Mouse (Mus musculus) spleen, embryonic (tissue): ENCODE measurements around the gene Ccnjl.

Source experiments
- CTCF ChIA-PET: fragments of 350-600 bp; sonication (Branson Sonifier 250); formaldehyde crosslinking; loops from one replicate; lab custom pipeline; 2022; lab: Charles Lee

Ccnjl gene

GRCm38 (mm10) chr11:43568263-43568662 is 39.7 kb downstream of the Ccnjl start:
- CTCF ChIA-PET, result no interaction called here

GRCm38 (mm10) chr11:43569188-43569587 is 40.6 kb downstream of the Ccnjl start:
- CTCF ChIA-PET, result no interaction called here

GRCm38 (mm10) chr11:43569595-43569994 is 41.0 kb downstream of the Ccnjl start:
- CTCF ChIA-PET, result no interaction called here

- CTCF ChIA-PET, result no interaction called here
These were observed 46.4 kb downstream of the Ccnjl start for GRCm38 (mm10) chr11:43575061-43575375.

- CTCF ChIA-PET, result no interaction called here
These were observed 47.0 kb downstream of the Ccnjl start for GRCm38 (mm10) chr11:43575376-43576151.

- CTCF ChIA-PET, result no interaction called here
These were observed 49.3 kb downstream of the Ccnjl start for GRCm38 (mm10) chr11:43577713-43578478.

- CTCF ChIA-PET, result no interaction called here
These were observed 56.8 kb downstream of the Ccnjl start for GRCm38 (mm10) chr11:43585211-43586005.

GRCm38 (mm10) chr11:43586324-43587090 is 57.9 kb downstream of the Ccnjl start, which contains the start of gene 4933415A04Rik:
4933415A04Rik (plus strand) TSS chr11:43587040.
- CTCF ChIA-PET, result interaction anchor here (0.6 kb wide), 1 partner anchor 60 kb away, joined by 6 read pairs; no protein-coding TSS in a partner anchor

- CTCF ChIA-PET, result no interaction called here
These were observed 61.0 kb downstream of the Ccnjl start for GRCm38 (mm10) chr11:43589530-43590072.

GRCm38 (mm10) chr11:43601440-43601839 is 72.9 kb downstream of the Ccnjl start, which contains the start of gene Fabp6:
Fabp6 (minus strand) TSS chr11:43601540.
- CTCF ChIA-PET, result no interaction called here

GRCm38 (mm10) chr11:43604207-43604606 is 75.6 kb downstream of the Ccnjl start:
- CTCF ChIA-PET, result interaction anchor here (0.6 kb wide), 1 partner anchor 17 kb away, joined by 5 read pairs; no protein-coding TSS in a partner anchor

GRCm38 (mm10) chr11:43604891-43605290 is 76.3 kb downstream of the Ccnjl start:
- CTCF ChIA-PET, result no interaction called here

- CTCF ChIA-PET, result no interaction called here
These were observed 77.3 kb downstream of the Ccnjl start for GRCm38 (mm10) chr11:43605859-43606258.

- CTCF ChIA-PET, result no interaction called here
These were observed 79.9 kb downstream of the Ccnjl start for GRCm38 (mm10) chr11:43608440-43608839.

- CTCF ChIA-PET, result interaction anchor here (0.6 kb wide), 1 partner anchor 1540 kb away, joined by 5 read pairs; no protein-coding TSS in a partner anchor
These were observed 81.5 kb downstream of the Ccnjl start for GRCm38 (mm10) chr11:43610006-43610661.

- CTCF ChIA-PET, result interaction anchor here (0.6 kb wide), 1 partner anchor 1540 kb away, joined by 5 read pairs; no protein-coding TSS in a partner anchor
These were observed 82.1 kb downstream of the Ccnjl start for GRCm38 (mm10) chr11:43610662-43611033.

- CTCF ChIA-PET, result no interaction called here
These were observed 84.4 kb downstream of the Ccnjl start for GRCm38 (mm10) chr11:43612834-43613488.

GRCm38 (mm10) chr11:43617924-43618323 is 89.3 kb downstream of the Ccnjl start:
- CTCF ChIA-PET, result no interaction called here

GRCm38 (mm10) chr11:43618403-43618802 is 89.8 kb downstream of the Ccnjl start:
- CTCF ChIA-PET, result no interaction called here
